Mouse (Mus musculus) hindbrain, postnatal 0 days (tissue): ENCODE data around the gene Nbas. TPM values are rescaled to one million over a fixed set of nuclear protein-coding genes. Genes with fewer than 3 reads are reported as not detected.

ENCODE experiments used
- ATAC-seq: fragments of 200-750 bp; cut with Nextera tagmentation; 2 replicates; pipeline ENCODE4 v1.8.0; 2017; ENCODE audit warnings: mild to moderate bottlenecking, moderate TSS enrichment, moderate library complexity
- DNase-seq: peaks from one replicate; pipeline ENCODE4 v3.0.0-alpha.2; 2015; ENCODE audit warnings: low spot score
- H3K27ac ChIP-seq: fragments of 300-500 bp; sonication (generic); 2 replicates; pipeline ENCODE4 v1.5.1; 2014; ENCODE audit warnings: mild to moderate bottlenecking
- H3K27me3 ChIP-seq: fragments of 300-500 bp; sonication (generic); 2 replicates; pipeline ENCODE4 v1.6.1; 2014; ENCODE audit warnings: low read length, mixed read lengths; ENCODE audit not compliant: insufficient read depth
- H3K36me3 ChIP-seq: fragments of 300-500 bp; sonication (generic); 2 replicates; pipeline ENCODE4 v1.6.1; 2014; ENCODE audit warnings: low read length, mixed read lengths; ENCODE audit not compliant: insufficient read depth
- H3K4me1 ChIP-seq: fragments of 300-500 bp; sonication (generic); 2 replicates; pipeline ENCODE4 v1.6.1; 2014; ENCODE audit warnings: antibody characterized with exemption, low read length, mixed read lengths; ENCODE audit not compliant: insufficient read depth
- H3K4me2 ChIP-seq: fragments of 300-500 bp; sonication (generic); 2 replicates; pipeline ENCODE4 v1.6.1; 2014; ENCODE audit warnings: low read depth, mild to moderate bottlenecking, low read length, moderate library complexity, mixed read lengths
- H3K4me3 ChIP-seq: fragments of 300-500 bp; sonication (generic); 2 replicates; pipeline ENCODE4 v1.5.1; 2014; ENCODE audit warnings: low read length
- H3K9ac ChIP-seq: fragments of 300-500 bp; sonication (generic); replicated peaks from 2 replicates; pipeline ENCODE4 v1.6.1; 2014; ENCODE audit warnings: mild to moderate bottlenecking, low read length, moderate library complexity, mixed read lengths
- H3K9me3 ChIP-seq: fragments of 300-500 bp; sonication (generic); 2 replicates; pipeline ENCODE4 v1.6.1; 2016; ENCODE audit warnings: low read length, mixed read lengths
- CTCF ChIP-seq: IDR thresholded peaks from 2 replicates; pipeline ENCODE4 v1.5.1; 2016; ENCODE audit warnings: antibody characterized with exemption, control low read depth, low read depth
- WGBS: fragments of 180-500 bp; shearing (Covaris S2); extraction: QIAGEN DNeasy Blood & Tissue Kit; methylation state at CpG from one replicate; pipeline ENCODE4 v1.1.7; 2014; 5-methylcytosine and 5-hydroxymethylcytosine counted together
- polyA plus RNA-seq: library from polyadenylated mRNA; unstranded; fragments of >200 nt; fragmentation: Nextera tagmentation; extraction: Ambion mirVana; gene quantifications from 2 replicates; pipeline ENCODE4 v1.2.1, GENCODE M21; 2015
- total RNA-seq: library from RNA; depleted of rRNA; stranded (reverse); fragments of >200 nt; gene quantifications from 2 replicates; pipeline ENCODE4 v1.2.3, GENCODE M21; 2014

Nbas gene
- total and polyA plus RNA-seq, 2 experiments from 2014 or later, result 12.1 to 48.1 TPM

DNA sequence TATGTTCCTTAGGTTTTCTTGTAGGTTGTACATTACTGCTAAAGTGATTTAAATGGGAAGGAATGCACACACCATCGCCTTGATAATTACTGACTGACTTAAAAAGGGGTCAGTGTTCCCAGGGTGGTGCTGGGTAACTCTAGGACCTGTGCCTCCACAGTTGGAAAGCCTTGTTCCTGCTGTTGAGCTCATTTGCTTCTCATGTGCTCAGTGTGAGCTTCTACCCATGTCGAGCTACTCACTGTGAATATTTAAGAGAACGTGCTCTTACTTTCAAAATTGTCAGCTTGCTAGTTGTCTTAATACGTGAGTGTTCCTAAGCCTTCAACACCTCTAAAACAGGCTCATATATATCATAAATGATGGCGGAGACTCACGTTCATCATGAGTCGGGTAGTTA lies 112.6 kb downstream of the Nbas start:
- Histone ChIP-seq H3K27ac (no peak overlapping the region), H3K4me1 (no peaks in the 10 kb centered on the region), H3K4me2 (no peak overlapping the region), H3K9me3 (no peaks in the 10 kb centered on the region), H3K9ac (no peak overlapping the region), H3K36me3 (peaks cover 6% of the 10 kb centered on the region; the same call in 1 of the 2 replicates), H3K4me3 (no peak overlapping the region), H3K27me3 (no peaks in the 10 kb centered on the region)
- TF ChIP-seq CTCF, result no peak
- WGBS, result 80% methylated on average over 7 of the region's 7 CpGs
- ATAC-seq (no peak), DNase-seq (no peak)

DNA sequence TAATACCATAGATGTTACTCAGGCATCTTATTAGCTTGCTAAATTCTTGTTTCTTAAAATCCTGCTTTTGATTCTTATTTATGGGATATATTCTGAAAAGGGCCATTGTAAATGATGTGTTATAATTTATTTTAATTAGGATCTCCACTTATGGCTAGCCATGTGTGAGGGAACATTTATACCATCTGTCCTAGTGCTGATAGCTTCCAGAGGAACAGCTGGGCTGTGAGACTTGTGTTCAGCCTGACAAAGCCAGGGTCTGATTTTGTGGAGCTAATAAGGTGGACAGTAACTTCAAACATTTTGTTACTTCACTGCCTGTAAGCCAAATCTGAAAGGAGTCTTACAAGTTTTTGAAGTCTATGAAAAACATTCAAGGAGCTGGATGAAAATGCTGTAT lies 113.1 kb downstream of the Nbas start:
- Histone ChIP-seq H3K27ac (no peak overlapping the region), H3K9ac (no peak overlapping the region), H3K36me3 (peaks cover 6% of the 10 kb centered on the region; the same call in 1 of the 2 replicates), H3K4me3 (no peak overlapping the region), H3K9me3 (no peaks in the 10 kb centered on the region), H3K4me2 (no peak overlapping the region), H3K27me3 (no peaks in the 10 kb centered on the region), H3K4me1 (no peaks in the 10 kb centered on the region)
- ATAC-seq (no peak), DNase-seq (no peak)
- no peak for TF ChIP-seq CTCF

DNA sequence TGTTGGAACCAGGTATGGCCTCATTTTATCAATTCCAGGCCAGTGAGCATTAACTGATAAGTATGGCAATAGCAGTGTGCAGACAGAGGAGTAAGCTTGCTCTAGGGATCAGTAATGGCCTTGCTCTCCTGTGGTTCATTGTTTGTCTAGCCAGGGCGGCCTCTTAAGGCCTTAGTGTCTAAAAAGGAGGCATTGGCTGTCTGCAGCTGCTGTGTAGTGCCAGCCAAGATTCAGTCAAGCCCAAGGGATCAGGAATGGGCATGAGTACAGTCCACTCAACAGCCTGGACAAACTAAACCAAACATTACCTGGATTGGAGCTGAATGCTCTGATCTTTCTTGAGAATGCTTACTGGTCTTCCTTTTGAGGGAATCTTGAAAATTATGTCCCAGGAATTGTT lies 120.7 kb downstream of the Nbas start:
- WGBS, result 50% methylated on average over 1 of the region's 1 CpGs
- H3K27me3 ChIP-seq, result no peaks in the 10 kb centered on the region
- TF ChIP-seq CTCF, result no peak

DNA sequence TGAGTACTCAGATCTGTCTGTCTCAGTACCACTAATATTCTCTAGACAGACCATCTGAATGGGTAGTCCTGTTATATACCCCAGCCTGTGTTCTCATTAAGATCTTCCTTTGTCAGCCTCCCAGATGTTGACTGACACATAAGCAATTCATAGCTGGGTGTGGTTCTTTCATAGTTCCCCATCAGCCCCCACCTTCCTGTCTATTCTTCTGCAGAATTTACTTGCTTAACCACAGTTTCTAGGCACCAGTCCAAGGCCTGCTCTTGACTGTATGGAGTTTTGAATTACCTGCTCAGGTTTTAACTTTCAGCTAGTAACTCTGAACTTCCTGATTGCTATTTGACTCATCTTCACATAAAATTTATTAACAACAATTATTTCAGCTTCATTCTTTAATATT lies 141.3 kb downstream of the Nbas start:
- Histone ChIP-seq H3K27ac (no peak overlapping the region), H3K9me3 (no peaks in the 10 kb centered on the region), H3K9ac (no peak overlapping the region), H3K4me3 (no peak overlapping the region), H3K4me2 (no peak overlapping the region), H3K27me3 (no peaks in the 10 kb centered on the region), H3K4me1 (no peaks in the 10 kb centered on the region), H3K36me3 (peaks cover 10% of the 10 kb centered on the region)
- no peak for TF ChIP-seq CTCF
- ATAC-seq (no peak), DNase-seq (no peak)

More for the DNA sequence above, 120.7 kb downstream of the Nbas start:
- H3K9me3 ChIP-seq, result no peaks in the 10 kb centered on the region
- no peak overlapping the region for H3K4me3 ChIP-seq
- H3K36me3 ChIP-seq, result 0 out of 2 replicates have a peak, but pooled peaks cover 5% of the 10 kb centered on the region
- no peak overlapping the region for H3K4me2 ChIP-seq
- ATAC-seq (peak; percentile 70), DNase-seq (peak; percentile 41)
- H3K9ac ChIP-seq, result no peak overlapping the region
- no peak overlapping the region for H3K27ac ChIP-seq
- no peaks in the 10 kb centered on the region for H3K4me1 ChIP-seq

DNA sequence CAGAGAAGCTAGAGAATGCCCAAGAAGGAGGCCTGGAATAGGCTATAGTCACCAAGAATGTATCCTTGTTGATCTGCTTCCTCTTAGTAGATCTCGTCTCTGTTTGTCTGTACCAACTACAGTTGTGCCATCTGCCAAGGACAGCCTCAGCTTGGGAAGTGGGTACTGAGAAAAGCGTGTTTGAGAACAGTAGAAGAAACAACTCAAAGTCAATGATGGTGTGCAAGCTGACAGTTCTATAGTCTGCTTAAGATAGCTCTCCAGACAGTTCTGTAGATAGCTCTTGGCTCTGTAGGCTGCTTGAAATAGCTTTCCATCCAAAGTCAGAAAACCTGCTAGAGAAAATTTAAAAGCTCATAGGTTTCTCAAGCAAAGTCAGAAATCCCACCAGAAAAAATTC lies 149.7 kb downstream of the Nbas start:
- DNase-seq, result no peak
- WGBS, result 83% methylated on average over 2 of the region's 2 CpGs
- H3K9ac ChIP-seq, result no peak overlapping the region

DNA sequence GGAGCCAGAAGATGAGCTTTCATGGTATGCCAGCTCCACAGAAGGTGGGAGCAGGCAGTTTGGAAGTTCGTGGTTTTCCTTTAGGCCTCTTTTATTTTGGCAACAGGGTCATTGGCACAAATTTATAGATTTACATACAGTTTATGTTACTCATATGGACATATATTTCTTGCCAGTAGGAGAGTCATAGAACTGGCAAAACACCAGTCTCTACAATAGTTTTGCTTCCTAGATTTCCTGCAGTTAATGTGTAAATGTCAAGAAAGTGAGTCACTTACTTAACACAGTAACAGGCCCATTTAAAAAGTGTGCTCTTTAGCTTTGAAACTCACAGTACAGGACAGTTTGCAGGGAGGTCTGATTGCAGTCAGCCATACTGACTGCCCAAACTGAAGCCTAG lies 161.3 kb downstream of the Nbas start:
- H3K36me3 ChIP-seq, result peaks cover 11% of the 10 kb centered on the region; the same call in 1 of the 2 replicates
- no peak overlapping the region for H3K4me3 ChIP-seq
- no peaks in the 10 kb centered on the region for H3K27me3 ChIP-seq
- H3K9ac ChIP-seq, result no peak overlapping the region
- H3K27ac ChIP-seq, result no peak overlapping the region
- H3K4me1 ChIP-seq, result no peaks in the 10 kb centered on the region
- DNase-seq, result no peak
- TF ChIP-seq CTCF, result no peak
- WGBS, result 76% methylated on average over 1 of the region's 1 CpGs
- 0 out of 2 replicates have a peak, but pooled peaks cover 5% of the 10 kb centered on the region for H3K9me3 ChIP-seq
- no peak overlapping the region for H3K4me2 ChIP-seq
- ATAC-seq, result no peak

More for the DNA sequence above, 149.7 kb downstream of the Nbas start:
- no peak overlapping the region for H3K27ac ChIP-seq
- H3K36me3 ChIP-seq, result peaks cover 19% of the 10 kb centered on the region
- TF ChIP-seq CTCF, result no peak
- H3K9me3 ChIP-seq, result no peaks in the 10 kb centered on the region
- no peak overlapping the region for H3K4me3 ChIP-seq
- no peaks in the 10 kb centered on the region for H3K27me3 ChIP-seq
- ATAC-seq, result no peak
- H3K4me1 ChIP-seq, result no peaks in the 10 kb centered on the region
- H3K4me2 ChIP-seq, result no peak overlapping the region

DNA sequence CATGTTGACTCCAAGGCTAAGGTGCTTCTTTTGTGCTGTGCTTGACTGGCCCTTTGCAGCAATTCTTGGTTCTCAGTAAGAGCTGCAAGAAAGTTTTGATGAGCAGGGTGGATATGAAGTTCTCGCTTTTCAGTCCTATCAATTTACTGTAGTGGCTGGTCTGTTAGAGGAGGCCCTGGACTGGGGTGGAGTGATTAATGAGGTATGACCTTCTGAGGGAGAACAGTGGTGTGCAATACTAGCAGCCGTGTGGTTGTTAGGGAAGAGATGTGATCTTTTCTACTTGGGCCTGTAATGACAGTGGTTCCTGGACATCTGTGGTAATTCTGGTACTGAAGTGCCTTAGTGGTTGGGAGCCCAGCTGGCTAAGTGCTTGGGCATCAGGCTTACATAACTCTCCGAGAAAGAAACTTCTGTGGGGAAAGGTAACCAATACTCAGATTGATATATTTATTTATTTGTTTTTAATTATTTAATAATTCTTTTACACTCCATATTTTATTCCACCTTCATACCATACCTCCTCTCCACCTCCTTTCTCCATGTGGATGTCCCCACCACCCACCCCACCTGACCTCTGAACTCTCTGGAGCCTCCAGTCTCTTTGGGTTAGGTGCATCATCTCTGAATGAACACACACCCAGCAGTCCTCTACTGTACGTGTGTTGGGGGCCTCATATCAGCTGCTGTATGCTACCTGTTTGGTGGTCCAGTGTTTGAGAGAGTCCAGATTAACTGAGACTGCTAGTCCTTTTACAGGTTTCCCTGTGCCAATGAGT lies 175.9 kb downstream of the Nbas start:
- Histone ChIP-seq H3K4me1 (no peaks in the 10 kb centered on the region), H3K4me2 (no peak overlapping the region), H3K9ac (no peak overlapping the region), H3K9me3 (no peaks in the 10 kb centered on the region), H3K27me3 (no peaks in the 10 kb centered on the region), H3K4me3 (no peak overlapping the region), H3K27ac (no peak overlapping the region), H3K36me3 (no peaks in the 10 kb centered on the region)
- DNase-seq (no peak), ATAC-seq (no peak)
- no peak for TF ChIP-seq CTCF
- WGBS, result 81% methylated on average over 4 of the region's 4 CpGs
